Mouse (Mus musculus) ES-Bruce4 (cell line): Measurements from ENCODE around the gene Tha1. TPM values are rescaled to one million over a fixed set of nuclear protein-coding genes. Genes with fewer than 3 reads are reported as not detected.

Experiments used
- H3K27ac ChIP-seq: 2 replicates; pipeline ENCODE4 v1.5.1; 2012; ENCODE audit warnings: low read length, inconsistent platforms; ENCODE audit not compliant: insufficient read depth
- H3K27me3 ChIP-seq: 2 replicates; pipeline ENCODE4 v1.6.1; 2012; ENCODE audit warnings: mild to moderate bottlenecking, low read length, inconsistent platforms; ENCODE audit not compliant: control insufficient read depth, poor library complexity, insufficient read depth, severe bottlenecking
- H3K36me3 ChIP-seq: 2 replicates; pipeline ENCODE4 v1.6.1; 2012; ENCODE audit warnings: inconsistent platforms, mild to moderate bottlenecking, low read length, moderate library complexity; ENCODE audit not compliant: control insufficient read depth, poor library complexity, insufficient read depth, severe bottlenecking
- H3K4me1 ChIP-seq: one replicate; pipeline ENCODE4 v1.8.1; 2011; ENCODE audit warnings: low read length; ENCODE audit not compliant: control insufficient read depth, insufficient read depth
- H3K4me3 ChIP-seq: 2 replicates; pipeline ENCODE4 v1.5.1; 2011; ENCODE audit warnings: low read depth, mild to moderate bottlenecking, low read length
- H3K9ac ChIP-seq: 2 replicates; pipeline ENCODE4 v1.6.1; 2012; ENCODE audit warnings: low read depth, mild to moderate bottlenecking, inconsistent platforms; ENCODE audit not compliant: poor library complexity, severe bottlenecking
- H3K9me3 ChIP-seq: replicated peaks from 2 replicates; pipeline ENCODE4 v1.6.1; 2012; ENCODE audit warnings: mild to moderate bottlenecking, low read length, inconsistent platforms; ENCODE audit not compliant: control insufficient read depth, poor library complexity, insufficient read depth, severe bottlenecking
- CTCF ChIP-seq: IDR thresholded peaks from one replicate; pipeline ENCODE4 v1.8.1; 2011; ENCODE audit warnings: low read depth, low read length
- EP300 ChIP-seq: IDR thresholded peaks from 2 replicates; pipeline ENCODE4 v1.6.1; 2011; ENCODE audit warnings: low read depth, low read length; ENCODE audit not compliant: insufficient read depth
- POLR2A ChIP-seq: IDR thresholded peaks from one replicate; pipeline ENCODE4 v1.8.1; 2011; ENCODE audit warnings: low read length; ENCODE audit not compliant: insufficient read depth
- polyA plus RNA-seq: library from polyadenylated mRNA; stranded (reverse); fragments of >200 nt; gene quantifications from 2 replicates; pipeline ENCODE4 v1.2.4, GENCODE M21; 2011; ENCODE audit warnings: low read depth; ENCODE audit not compliant: missing spikeins, insufficient read depth, insufficient read length

Gene Tha1
- polyA plus RNA-seq, 1 experiment, result 1.1 TPM

- Histone ChIP-seq H3K9ac (no peak overlapping the region), H3K4me1 (peaks cover 4% of the 10 kb centered on the region), H3K36me3 (peaks cover 29% of the 10 kb centered on the region), H3K9me3 (no peaks in the 10 kb centered on the region), H3K27me3 (no peaks in the 10 kb centered on the region), H3K27ac (no peak overlapping the region), H3K4me3 (no peak overlapping the region)
- TF ChIP-seq POLR2A, result no peak
- TF ChIP-seq EP300, result no peak
- no peak for TF ChIP-seq CTCF
These were observed 50.5 kb downstream of the Tha1 start for GRCm38 (mm10) chr11:117822728-117823241.

GRCm38 (mm10) chr11:117821868-117822267 lies 51.4 kb downstream of the Tha1 start:
- no peak overlapping the region for H3K9ac ChIP-seq
- no peak overlapping the region for H3K4me3 ChIP-seq
- TF ChIP-seq EP300 (no peak), CTCF (no peak), POLR2A (no peak)
- no peaks in the 10 kb centered on the region for H3K27me3 ChIP-seq
- H3K4me1 ChIP-seq, result peaks cover 4% of the 10 kb centered on the region
- no peak overlapping the region for H3K27ac ChIP-seq
- H3K36me3 ChIP-seq, result peaks cover 29% of the 10 kb centered on the region
- no peaks in the 10 kb centered on the region for H3K9me3 ChIP-seq

GRCm38 (mm10) chr11:117820173-117820572 lies 53.1 kb downstream of the Tha1 start:
- Histone ChIP-seq H3K27me3 (no peaks in the 10 kb centered on the region), H3K27ac (no peak overlapping the region), H3K4me1 (peaks cover 4% of the 10 kb centered on the region), H3K4me3 (no peak overlapping the region), H3K9ac (no peak overlapping the region), H3K36me3 (peaks cover 31% of the 10 kb centered on the region), H3K9me3 (no peaks in the 10 kb centered on the region)
- TF ChIP-seq POLR2A (no peak), CTCF (no peak), EP300 (no peak)

GRCm38 (mm10) chr11:117819095-117819494 lies 54.2 kb downstream of the Tha1 start:
- Histone ChIP-seq H3K9ac (no peak overlapping the region), H3K36me3 (peaks cover 35% of the 10 kb centered on the region), H3K4me1 (peaks cover 4% of the 10 kb centered on the region), H3K27me3 (no peaks in the 10 kb centered on the region), H3K4me3 (no peak overlapping the region), H3K27ac (no peak overlapping the region), H3K9me3 (no peaks in the 10 kb centered on the region)
- no peak for TF ChIP-seq CTCF
- TF ChIP-seq EP300, result no peak
- TF ChIP-seq POLR2A, result no peak

Other genes with a start within 250 kb of the Tha1 start
- 28.6 and 28.7 TPM in 2 replicates for gene Tnrc6c, start 219.2 kb downstream of the Tha1 start, polyA plus RNA-seq
- gene Tmc8, start 91.4 kb downstream of the Tha1 start, polyA plus RNA-seq, result 3.1 and 5.3 TPM in 2 replicates
- gene Tmc6, start 91.3 kb downstream of the Tha1 start, polyA plus RNA-seq, result 12.3 and 16.4 TPM in 2 replicates
- gene 6030468B19Rik, start 75.8 kb downstream of the Tha1 start, polyA plus RNA-seq, result not detected in 2 replicates
- 1.4 and 2.1 TPM in 2 replicates for gene Gm20708, start 63.8 kb downstream of the Tha1 start, polyA plus RNA-seq
- gene Syngr2, start 63.8 kb downstream of the Tha1 start, polyA plus RNA-seq, result 49.1 and 51.9 TPM in 2 replicates
- gene Afmid, start 47.6 kb downstream of the Tha1 start, polyA plus RNA-seq, result 3.6 and 5.0 TPM in 2 replicates
- 35.7 and 40.3 TPM in 2 replicates for gene Tk1, start 47.4 kb downstream of the Tha1 start, polyA plus RNA-seq
- gene Birc5, start 24.2 kb downstream of the Tha1 start, polyA plus RNA-seq, result 171 and 183 TPM in 2 replicates
- gene Tmem235, start 12.7 kb downstream of the Tha1 start, polyA plus RNA-seq, result 0.37 TPM in 1 of 2 replicates, not detected in the other
- gene Socs3, start 96.6 kb upstream of the Tha1 start, polyA plus RNA-seq, result 53.8 and 61.5 TPM in 2 replicates
- 31.5 and 35.5 TPM in 2 replicates for gene Pgs1, start 112.8 kb upstream of the Tha1 start, polyA plus RNA-seq